Mouse (Mus musculus): ENCODE measurements at regions not wholly inside any gene's neighbourhood (a gene's known extent, or its start where the extent isn't known, plus 50 kb on each side); places are given as distances from the start of the nearest gene placed in this dataset.

DNA sequence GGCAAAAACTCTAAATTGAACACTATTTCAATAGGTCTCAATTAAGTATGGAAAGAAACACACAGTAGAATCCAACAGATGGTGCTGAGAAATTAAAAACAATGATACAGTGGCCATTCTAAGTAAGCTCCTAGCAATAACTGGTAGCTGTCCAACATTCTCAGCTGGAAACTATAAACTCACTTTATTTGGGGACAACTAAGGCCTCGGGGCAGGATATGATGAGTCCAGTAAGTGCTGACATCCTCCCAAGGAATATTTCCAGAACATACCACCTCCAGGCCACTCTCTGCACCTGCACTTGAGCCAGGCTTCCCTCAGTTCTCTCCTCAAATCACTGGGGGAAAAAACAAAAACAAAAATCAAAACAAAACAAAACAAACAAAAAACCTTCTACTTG is 53.7 kb upstream of the Ank start:
- TF ChIP-seq CTCF (IDR thresholded peaks at IDR 0.05; ENCODE audit: low read depth) (no peak), EP300 (IDR thresholded peaks at IDR 0.05; ENCODE audit: low read depth) (no peak)

All from liver, embryonic 14.5 days (tissue).